Mouse (Mus musculus) erythroblast, embryonic 14.5 days (primary cell): ENCODE data around the gene Pnpla8.

ENCODE experiments used
- GATA1 ChIP-seq: IDR thresholded peaks from 2 replicates; pipeline ENCODE4 v1.6.1; 2012; ENCODE audit warnings: low read length, inconsistent platforms, mixed read lengths
- TAL1 ChIP-seq: IDR thresholded peaks from 3 replicates; pipeline ENCODE4 v1.6.1; 2012; ENCODE audit warnings: low read length, inconsistent platforms, mixed read lengths

DNA sequence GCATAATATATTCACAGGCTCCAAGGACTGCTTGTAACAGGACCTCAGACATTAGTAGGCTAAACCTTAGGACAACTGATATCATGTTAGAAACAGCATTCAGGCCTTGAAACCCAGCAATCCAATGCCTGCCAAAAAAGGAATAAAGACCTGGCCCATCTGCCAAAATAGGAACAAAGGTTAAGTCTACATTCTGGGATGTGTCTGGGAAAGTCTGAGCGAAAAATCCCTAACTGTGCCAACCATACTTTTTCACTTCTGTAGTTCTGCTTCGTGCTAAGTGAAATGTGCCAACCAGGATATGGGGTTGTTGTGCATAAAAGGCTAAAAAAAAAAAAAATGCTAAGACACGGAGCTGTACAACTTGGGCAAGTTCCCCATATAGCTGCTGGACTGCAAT is 44.5 kb downstream of the Pnpla8 start:
- TF ChIP-seq GATA1 (no peak), TAL1 (no peak)
